Comparison of ENCODE assay signal across 35 mouse cellular contexts in genomic region chr8:59113221-59113620, GRCm38 (mm10).
"Had no signal": no experiment of that assay in that cellular context is flagged by ENCODE, and none has a peak within 500 bp of the region (broad histone marks: within the 10 kb centered on the region; RNA-seq: fewer than 3 reads in every experiment).

No protein-coding gene starts in this region.

- H3K36me3 ChIP-seq: heart, embryonic 12.5 days; heart, embryonic 13.5 days; heart, embryonic 15.5 days; hindbrain, embryonic 10.5 days; hindbrain, embryonic 12.5 days; hindbrain, embryonic 13.5 days; hindbrain, embryonic 15.5 days; intestine, embryonic 15.5 days; kidney, embryonic 15.5 days had no signal

- H3K4me2 ChIP-seq: heart, embryonic 11.5 days; heart, embryonic 12.5 days; heart, embryonic 13.5 days; heart, embryonic 15.5 days; hindbrain, embryonic 12.5 days; hindbrain, embryonic 13.5 days; hindbrain, embryonic 14.5 days; hindbrain, embryonic 15.5 days; intestine, embryonic 15.5 days; kidney, embryonic 15.5 days had no signal

- DNase-seq: heart, postnatal 10 days; heart, postnatal 14 days; heart, postnatal 36 days; heart, postnatal 4 days; kidney, adult 11 months; kidney, adult 18-20 months; kidney, adult 2 months; kidney, adult 8-10 months; kidney, adult 9 months; kidney, postnatal 10 days; kidney, postnatal 14 days; kidney, postnatal 25 days; kidney, postnatal 36 days; kidney, postnatal 4 days; layer of hippocampus, adult 9-11 months; layer of hippocampus, postnatal 36 days had no signal

- ATAC-seq: hindbrain, embryonic 16.5 days; hindbrain, postnatal 0 days; inflammation-experienced regulatory T-cells, adult 6 months; intestine, embryonic 15.5 days; intestine, embryonic 16.5 days; intestine, postnatal 0 days had no signal

- H3K27me3 ChIP-seq: heart, embryonic 12.5 days; heart, embryonic 13.5 days; heart, embryonic 15.5 days; hindbrain, embryonic 12.5 days; hindbrain, embryonic 13.5 days; hindbrain, embryonic 15.5 days; intestine, embryonic 15.5 days; kidney, embryonic 15.5 days had no signal

- H3K9ac ChIP-seq: heart, embryonic 12.5 days; heart, embryonic 13.5 days; heart, embryonic 15.5 days; hindbrain, embryonic 12.5 days; hindbrain, embryonic 13.5 days; hindbrain, embryonic 14.5 days; hindbrain, embryonic 15.5 days; intestine, embryonic 15.5 days; kidney, embryonic 15.5 days had no signal

- H3K4me3 ChIP-seq: heart, embryonic 12.5 days; heart, embryonic 13.5 days; heart, embryonic 15.5 days; hindbrain, embryonic 10.5 days; hindbrain, embryonic 12.5 days; hindbrain, embryonic 13.5 days; hindbrain, embryonic 15.5 days; intestine, embryonic 15.5 days; kidney, embryonic 15.5 days; layer of hippocampus, adult 2 months; left cerebral cortex, adult 2 months had no signal

- H3K27ac ChIP-seq: heart, embryonic 13.5 days; heart, embryonic 15.5 days; hindbrain, embryonic 10.5 days; hindbrain, embryonic 12.5 days; hindbrain, embryonic 13.5 days; hindbrain, embryonic 14.5 days; hindbrain, embryonic 15.5 days; hindbrain, postnatal 0 days; intestine, embryonic 15.5 days; kidney, embryonic 15.5 days; kidney, postnatal 0 days; layer of hippocampus, adult 2 months; left cerebral cortex, adult 2 months had no signal

- H3K9me3 ChIP-seq: heart, embryonic 12.5 days; heart, embryonic 13.5 days; heart, embryonic 15.5 days; hindbrain, embryonic 10.5 days; hindbrain, embryonic 12.5 days; hindbrain, embryonic 13.5 days; hindbrain, embryonic 15.5 days; intestine, embryonic 15.5 days; kidney, embryonic 15.5 days had no signal

- H3K4me1 ChIP-seq: heart, embryonic 12.5 days; heart, embryonic 13.5 days; heart, embryonic 15.5 days; hindbrain, embryonic 10.5 days; hindbrain, embryonic 12.5 days; hindbrain, embryonic 13.5 days; hindbrain, embryonic 15.5 days; intestine, embryonic 15.5 days; kidney, embryonic 15.5 days had no signal
